Mouse (Mus musculus): Measurements from ENCODE around the gene Sag.

Sag gene

DNA sequence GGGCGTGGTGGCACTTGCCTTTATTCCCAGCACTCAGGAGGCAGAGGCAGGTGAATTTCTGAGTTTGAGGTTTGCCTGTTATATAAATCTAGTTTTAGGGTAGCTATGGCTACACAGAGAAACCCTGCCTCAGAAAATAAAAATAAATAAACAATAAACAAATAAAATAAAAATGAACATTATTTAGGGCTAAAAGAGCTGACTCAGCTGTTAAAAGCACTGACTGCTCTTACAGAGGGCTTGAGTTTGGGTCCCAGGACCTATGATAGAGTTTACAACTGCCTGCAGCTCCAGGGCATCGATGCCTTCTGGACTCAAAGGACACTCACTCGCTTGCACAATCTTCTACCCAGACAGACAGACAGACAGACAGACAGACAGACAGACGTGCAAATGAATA, 89.9 kb downstream of the Sag start:
- DNase-seq (ENCODE audit: low read depth, low spot score), result no peak

Data from A20 (cell line).